Mouse (Mus musculus) kidney, postnatal 36 days (tissue): ENCODE measurements at regions not wholly inside any gene's neighbourhood (a gene's known extent, or its start where the extent isn't known, plus 50 kb on each side); places are given as distances from the start of the nearest gene placed in this dataset.

ENCODE experiments used
- DNase-seq, 2 experiments: peaks; one replicate each; pipeline ENCODE4 v3.0.0; 2021 to 2022; ENCODE audit warnings: mixed read lengths in 2 of 2

DNA sequence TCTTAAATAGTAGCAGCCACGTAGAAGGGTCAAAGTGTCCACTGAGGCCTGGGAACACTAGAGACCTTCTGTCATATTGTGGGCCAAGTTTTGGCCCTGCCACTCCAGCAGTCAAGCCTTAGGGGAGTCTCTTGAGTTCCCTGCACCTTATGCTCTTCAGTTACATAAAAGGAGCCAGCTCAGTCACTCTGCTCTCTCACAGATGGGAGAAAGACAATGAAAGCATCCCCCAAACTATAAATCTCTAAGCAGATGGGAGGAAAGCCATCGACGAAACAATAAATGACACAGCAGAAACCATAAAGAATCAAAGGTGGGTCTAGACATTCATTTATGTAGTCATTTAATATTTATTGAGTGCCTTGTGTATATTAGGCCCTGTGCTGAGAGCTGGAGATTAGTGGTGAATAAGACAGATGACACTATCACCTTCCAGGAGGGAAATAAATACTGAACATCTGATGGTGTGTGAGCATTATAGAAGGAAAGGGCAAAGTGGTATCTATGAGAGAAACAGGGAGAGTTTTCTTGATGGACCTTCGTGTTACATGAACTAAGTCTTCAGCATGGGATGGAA is 137.5 kb upstream of the Synpr start:
- DNase-seq = no peak

DNA sequence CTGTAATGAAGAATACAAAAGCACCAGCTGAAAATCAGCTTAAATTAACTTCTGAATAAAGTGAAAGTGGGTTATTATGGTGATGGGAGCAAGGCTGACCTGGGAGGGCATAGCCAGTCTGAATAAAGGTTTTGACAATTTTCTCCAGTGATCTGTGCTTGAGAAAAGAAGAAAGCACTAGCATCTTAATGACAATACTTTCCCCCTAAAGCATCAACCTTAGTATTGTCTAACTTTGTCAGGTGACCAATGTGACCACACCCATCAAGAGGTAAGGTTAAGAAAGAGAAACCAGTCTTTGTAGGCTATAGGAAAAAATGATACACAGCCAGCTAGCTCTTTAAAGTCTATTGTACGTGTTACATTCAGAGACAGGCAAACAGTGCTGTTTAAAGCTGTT is 135.0 kb upstream of the Synpr start:
- no peak for DNase-seq

DNA sequence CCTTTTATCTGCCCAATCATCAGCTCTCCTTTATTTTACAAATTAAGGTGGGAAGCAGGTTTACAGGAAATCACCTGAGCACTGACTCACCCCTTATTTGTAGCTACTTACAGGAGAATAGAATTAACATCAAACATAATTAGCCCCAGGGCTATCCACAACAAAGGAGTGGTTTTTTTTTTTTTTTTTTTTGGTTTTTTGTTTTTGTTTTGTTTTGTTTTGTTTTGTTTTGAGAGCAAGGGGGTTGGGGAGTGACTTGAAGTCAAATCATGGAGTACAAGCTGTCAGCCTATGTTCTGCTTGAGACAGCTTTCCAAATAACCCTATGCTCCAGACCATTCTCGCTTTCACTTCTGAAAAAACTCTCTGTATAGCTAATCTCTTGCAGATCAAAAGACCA is 132.9 kb upstream of the Synpr start:
- no peak for DNase-seq

GRCm38 (mm10) chr14:13176149-13176548 is 108.4 kb upstream of the Synpr start:
- no peak for DNase-seq

- DNase-seq = no peak
Observed at GRCm38 (mm10) chr14:13177906-13178305, 106.7 kb upstream of the Synpr start.

DNA sequence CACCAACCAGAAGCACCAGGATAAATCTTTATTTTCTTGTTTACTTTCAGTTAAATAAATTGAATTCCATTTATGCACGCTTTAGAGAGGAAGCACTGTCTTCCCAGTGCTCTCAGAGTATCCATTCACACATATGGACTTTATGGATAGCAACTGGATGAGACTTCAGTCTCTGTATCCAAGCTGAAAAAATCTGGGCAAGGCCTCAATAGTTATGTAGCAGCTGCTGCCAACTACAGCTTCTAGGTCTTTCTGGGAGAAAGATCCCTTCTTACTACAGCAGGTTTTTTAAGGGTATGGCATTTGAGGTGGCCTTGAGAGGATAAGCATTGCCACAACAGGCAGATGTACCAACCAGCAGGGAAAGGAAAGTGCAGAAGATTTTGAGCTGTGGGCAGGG is 93.8 kb upstream of the Synpr start:
- no peak for DNase-seq

DNA sequence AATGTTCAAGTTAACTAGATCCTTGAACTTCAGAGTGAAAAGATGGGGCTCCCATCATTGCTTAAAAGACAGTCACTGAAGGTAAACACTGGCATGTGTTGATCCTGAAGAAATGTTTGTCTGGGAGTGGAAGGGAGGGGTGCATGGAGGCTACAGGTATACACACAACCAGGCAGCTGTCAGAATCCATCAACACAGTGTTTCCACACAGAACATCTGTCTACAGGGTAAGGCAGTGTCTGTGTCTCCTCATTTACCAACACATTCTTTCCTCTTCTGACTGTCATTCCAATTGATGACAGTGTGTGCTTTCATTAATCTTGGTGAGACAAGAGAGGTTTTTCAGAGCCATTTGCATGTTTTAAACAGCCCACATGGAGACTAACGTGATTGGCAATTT is 91.8 kb upstream of the Synpr start:
- DNase-seq = no peak

DNA sequence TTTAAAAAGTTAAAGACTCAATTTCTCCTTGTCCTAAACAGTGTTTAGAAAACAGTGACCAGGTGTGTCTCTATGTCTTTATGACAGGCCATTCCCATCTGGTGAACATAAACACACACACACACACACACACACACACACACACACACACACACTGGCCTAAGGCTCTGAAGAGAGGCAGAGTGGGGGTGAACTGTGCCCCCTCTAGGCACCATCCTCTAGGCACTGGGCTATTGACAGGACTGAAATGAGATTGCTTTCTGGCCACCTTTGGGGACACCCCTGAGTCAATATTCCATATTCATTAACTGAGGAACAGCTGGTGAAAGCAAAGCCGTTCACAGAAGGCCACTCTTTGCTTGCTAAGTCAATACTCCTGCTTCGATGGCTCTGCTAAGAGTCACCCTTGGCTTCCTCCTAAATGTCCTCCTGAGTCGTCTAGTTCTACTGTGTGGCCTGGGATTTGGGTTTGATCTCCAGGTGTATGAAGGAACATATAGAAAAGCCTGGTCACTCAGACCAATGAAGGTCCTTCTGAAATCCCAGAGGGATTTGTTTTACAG is 87.2 kb upstream of the Synpr start:
- DNase-seq = no peak

- DNase-seq = peak; percentile 12 to 21
Observed at GRCm38 (mm10) chr14:13198491-13198890, 86.1 kb upstream of the Synpr start.

DNA sequence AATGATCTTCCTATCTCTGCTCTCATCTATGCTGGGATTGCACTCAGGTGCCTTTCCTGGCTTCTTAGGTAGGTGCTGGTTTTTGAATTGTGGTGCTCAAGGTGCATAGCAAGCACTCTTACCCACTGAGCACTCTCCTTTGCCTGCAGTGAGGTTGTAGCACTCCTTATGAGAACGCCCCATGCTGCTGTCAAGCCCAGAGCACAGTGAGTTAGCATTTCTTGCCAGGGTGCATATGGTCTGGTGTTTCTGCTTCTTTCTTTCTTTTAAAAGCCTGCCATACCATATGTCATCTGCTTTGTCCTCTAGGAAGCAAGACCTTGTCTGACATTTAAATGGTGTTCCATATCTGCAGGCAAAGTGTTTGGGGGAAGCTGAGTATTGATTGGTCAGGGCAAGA is 71.9 kb upstream of the Synpr start:
- no peak for DNase-seq
